Mouse (Mus musculus) kidney, adult 18-20 months (tissue): ENCODE measurements at regions not wholly inside any gene's neighbourhood (a gene's known extent, or its start where the extent isn't known, plus 50 kb on each side); places are given as distances from the start of the nearest gene placed in this dataset.

ENCODE experiments used
- DNase-seq: peaks from one replicate; pipeline ENCODE4 v3.0.0; 2021

DNA sequence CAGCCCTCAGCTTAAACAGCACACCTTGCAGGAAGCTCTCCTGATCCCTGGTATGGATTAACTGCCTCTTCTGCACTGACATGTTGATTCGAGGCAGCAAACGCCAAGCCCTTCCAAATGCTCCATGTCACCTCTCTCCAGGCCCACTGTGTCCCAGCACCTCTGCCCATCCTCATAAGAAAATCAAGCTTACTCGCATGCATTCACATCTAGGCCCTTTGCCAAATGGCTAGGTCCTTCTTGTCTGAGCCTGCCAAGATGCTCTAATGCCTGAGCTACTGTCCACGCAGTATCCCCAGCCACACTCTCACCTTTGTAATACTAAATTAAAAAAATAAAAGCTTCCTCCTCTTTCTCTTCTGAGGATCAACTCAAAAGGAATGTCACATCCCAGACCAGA is 588.7 kb upstream of the Cdh11 start:
- no peak for DNase-seq

DNA sequence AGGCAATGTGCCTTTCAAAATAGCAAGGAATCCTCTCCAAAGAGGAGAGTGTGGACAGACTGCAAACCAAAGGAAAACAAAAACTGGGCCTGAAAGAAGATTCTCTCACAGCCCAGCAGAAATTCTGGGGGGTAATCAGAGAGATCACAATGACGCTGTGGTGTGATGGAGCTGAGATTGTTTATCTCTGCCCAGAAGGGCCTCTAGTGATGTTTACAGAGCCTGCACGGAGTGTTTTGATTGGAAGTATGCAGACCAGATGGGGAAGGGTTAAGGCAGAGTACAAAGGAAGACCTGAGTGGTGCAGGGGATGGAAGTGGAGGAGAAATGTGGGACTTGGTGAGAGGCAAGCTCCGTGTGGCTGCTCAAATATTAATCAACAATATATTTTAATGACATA is 593.1 kb upstream of the Cdh11 start:
- DNase-seq = no peak

DNA sequence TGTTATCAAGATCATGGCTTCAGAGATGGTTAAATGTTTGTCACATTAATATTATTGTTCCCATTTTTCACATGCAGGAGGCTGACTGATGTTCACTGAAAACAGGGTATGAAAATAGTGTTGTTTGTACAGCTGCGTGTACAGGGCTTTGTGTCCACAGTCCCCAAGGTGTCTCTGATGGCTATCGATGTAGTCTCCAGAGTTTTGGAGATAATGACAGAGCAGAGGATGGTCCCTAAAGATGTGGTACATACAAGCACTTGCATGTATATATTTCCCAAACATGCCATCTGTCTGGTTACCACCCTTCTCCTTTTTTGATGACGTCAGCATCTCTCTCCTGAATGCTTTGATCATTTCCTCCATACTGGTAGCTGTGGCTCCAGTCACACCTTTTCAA is 596.1 kb upstream of the Cdh11 start:
- DNase-seq = no peak

DNA sequence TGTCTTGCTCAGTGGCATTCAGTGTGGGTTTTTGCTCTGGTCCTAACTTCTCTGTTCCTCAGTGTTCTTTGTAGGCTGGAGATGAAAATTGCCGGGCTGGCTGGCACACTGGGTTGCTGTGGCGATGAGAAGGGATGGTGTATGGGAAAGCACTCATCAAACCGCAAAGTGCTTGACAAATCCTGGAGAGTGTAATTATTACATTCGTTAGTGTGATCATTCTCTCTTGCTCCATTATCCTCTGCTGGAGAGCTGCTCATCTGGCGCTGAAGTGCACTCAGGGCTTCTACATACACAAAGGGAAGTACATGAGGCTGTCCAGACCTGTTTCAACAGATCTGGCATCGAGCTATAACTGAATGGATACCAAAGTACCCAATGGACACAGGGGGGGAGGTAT is 605.9 kb upstream of the Cdh11 start:
- DNase-seq = no peak

DNA sequence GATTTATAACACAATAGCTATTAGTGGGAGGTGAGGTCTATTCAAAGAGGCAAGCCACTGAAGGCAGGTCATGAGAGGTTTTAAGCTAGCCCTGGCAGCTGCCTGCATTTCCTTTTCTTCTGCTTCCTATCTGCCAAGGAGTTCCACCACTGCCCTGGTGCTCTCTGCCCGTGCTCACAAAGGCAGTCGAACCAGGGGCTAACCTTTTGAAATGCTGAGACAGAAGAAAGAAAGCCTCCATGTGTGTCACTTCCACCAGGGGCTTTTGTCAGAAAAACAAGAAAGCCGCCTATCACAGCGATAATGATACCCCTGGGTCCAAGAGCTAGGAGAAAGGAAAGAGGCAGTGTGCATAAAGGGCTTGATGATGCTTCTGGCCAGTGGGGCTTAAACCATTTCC is 609.9 kb upstream of the Cdh11 start:
- no peak for DNase-seq

DNA sequence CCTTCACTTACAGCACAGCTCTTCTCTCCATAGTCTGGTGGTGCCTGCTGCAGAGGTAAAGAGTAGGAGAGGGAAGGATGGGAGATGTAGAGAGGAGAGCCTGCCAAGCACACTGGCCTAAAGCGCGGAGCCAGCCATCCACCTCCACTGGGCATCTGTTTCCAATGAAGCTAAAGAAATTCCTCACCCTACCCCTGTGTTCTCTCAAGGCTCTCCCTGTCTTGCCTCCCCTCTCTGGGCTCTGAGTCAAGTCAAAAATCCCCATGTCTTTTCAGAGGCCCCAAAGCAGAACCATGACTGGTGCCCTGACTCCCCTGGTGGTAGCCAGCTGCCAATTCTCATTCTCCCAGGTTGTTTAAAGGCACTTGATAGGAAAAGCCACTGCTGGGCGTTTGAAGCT is 612.7 kb upstream of the Cdh11 start:
- no peak for DNase-seq

DNA sequence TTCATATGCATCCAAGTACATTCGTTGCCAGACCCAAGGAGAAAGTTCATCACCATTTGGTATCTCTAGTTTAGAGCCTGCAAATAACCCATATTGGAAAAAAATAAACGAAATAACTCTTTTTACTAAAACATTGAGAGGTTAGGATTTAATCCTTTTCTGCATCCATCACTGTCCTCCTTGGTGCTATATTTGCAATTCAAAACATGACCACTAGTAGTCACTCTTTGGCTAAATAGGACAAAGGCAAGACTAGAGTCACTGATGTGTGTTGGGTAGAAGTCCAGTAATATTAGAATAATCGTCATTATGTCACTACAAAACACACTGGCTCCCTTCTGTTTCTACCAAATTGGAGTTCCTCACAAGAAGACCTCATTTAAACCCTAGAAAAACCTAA is 614.0 kb upstream of the Cdh11 start:
- no peak for DNase-seq

DNA sequence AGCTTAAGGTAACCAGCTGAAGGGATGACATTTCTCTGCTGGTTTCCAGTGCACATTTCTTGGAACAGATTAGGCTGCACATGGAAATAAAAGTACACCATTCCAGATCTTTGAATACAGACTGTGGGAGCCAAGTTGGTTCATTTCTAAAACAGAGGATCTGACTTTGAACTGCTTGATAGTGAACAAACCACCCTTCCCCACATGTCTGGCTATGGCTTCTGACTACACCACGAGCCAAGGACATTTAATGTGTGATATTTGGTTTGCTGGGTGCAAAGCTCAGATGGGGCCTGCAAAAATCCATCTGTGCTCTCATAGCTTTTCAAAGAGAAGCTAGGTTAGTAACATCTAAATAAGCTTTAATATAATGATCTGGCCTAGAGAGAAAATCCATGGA is 614.7 kb upstream of the Cdh11 start:
- DNase-seq = no peak

DNA sequence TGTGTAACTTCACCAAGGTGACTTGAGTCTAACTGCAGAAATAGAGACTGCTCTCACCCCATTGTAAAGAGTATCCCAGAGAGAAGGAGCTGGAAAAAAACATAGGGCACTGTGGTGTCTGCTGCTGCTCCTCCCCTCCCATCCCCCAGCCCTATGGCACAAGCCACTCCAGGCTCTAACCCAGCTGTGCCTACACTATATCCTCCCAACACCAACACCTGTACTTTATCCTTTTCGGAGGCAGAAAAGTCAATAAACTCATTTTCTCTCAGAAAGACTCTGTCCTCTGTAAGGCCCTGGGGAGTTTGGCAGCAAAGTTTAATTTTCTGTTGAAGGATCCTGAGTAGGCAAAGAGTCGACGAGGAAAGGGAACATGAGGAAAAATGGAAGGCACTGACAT is 617.3 kb upstream of the Cdh11 start:
- DNase-seq = no peak

DNA sequence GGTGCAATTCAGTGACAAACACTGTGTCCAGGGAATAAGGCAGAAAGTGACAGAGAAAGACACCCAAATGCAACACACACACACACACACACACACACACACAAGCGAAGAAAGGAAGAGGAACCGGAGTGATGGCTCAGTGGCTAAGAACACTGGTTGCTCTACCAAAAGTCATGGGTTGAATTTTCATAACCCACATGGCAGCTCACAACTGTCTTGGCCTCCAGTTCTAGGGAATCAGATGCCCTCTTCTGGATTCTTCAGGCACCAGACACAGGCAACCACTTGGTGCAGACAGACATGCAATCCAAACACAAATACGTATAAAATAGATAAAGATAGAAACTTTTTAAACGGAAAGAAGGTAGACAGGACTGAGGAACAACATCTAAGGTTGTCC is 618.4 kb upstream of the Cdh11 start:
- DNase-seq = no peak

DNA sequence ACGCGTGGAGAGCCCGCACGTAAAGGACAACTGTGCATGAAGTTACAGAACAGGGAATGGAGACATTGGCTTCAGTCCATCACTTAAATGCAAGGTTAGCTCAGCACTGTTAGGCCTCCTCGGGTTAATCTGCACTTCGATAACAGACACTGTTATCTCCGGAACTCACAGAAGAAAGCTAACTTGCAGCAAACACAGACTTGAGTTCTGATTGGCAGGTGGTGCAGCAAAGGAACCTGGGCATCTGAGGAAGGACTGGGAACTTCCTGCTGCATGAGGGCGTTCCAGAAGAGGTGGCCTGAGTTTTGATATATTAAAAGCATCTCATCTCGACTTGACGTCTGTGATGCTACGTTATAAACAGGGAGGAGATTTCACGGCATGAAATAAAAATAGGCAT is 620.3 kb upstream of the Cdh11 start:
- DNase-seq = no peak

DNA sequence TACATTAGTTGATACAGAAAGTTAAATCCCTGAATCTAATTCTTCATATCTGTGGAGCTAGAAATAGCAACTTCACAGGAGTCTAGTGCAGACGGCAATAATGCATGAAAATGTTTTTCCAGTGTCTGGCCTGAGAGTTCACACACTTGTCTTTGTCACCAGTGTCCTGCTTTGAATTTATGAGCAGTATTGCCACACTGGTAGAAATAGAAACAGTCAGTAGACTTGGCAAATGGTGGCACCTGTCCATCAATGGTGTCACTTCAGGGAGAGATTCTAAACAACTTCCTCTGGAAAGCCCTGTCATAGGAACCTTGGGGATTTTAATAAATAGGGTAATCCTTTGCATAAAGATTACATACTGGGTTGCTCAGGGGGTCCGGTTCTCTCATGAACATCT is 621.5 kb upstream of the Cdh11 start:
- no peak for DNase-seq

DNA sequence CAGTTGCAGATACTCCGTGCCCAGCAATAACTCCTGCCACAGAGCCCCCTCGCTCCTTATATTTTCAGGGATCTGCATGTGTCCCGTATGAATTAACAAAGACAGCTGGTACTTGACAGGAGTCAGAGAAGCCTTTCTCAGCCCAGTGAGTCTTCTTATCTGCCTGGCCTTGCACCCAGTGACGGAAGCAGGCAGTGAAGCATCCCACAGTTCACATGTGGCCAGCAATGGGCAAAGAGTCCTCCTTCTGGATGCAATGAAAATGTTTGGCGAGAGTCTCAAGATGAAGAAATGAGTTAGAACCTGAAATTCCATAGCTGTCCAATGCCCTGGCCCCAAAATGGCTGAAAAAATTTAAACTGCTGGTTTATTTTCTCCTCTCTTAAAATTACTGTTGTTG is 622.2 kb upstream of the Cdh11 start:
- DNase-seq = no peak

DNA sequence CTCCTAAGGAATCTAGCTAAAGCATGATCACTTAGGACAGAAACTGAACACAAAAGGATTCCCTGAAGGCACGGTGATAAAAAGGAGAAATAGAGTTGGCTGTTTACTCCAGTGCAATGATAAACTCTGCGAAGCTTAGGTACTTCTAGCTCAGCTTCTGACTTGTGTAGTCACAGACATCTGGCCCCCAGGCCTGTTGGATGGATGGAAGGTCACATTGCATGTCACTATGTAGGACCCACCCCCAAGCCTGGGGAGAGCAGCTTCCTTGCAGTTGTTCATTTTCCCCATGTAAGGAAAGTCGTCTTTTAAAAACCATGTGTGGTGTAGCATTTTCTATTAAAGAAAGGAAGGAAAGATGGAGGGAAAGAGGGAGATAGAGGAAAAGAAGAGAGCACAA is 623.0 kb upstream of the Cdh11 start:
- DNase-seq = no peak

DNA sequence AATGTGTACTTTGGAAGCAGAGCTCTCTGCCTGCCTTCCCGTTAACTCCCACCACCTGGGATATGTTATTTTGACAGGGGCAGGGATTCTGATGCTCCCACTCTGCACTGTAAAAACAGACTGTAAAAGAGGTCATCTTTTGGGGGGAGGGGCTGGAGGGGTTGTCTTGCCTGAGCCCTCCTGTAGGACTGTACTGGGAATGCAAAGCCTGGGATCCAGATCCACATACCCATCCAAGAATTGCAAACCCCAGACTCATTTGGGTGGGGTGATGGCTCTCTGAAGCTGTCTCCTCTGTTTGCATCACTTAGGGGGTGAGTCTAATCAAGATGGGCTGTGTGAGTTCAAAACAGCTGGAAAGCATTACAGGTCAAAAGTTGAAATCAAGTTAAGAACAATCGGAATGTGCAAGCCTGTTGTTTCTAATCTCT is 623.7 kb upstream of the Cdh11 start:
- peak; percentile 30 for DNase-seq

DNA sequence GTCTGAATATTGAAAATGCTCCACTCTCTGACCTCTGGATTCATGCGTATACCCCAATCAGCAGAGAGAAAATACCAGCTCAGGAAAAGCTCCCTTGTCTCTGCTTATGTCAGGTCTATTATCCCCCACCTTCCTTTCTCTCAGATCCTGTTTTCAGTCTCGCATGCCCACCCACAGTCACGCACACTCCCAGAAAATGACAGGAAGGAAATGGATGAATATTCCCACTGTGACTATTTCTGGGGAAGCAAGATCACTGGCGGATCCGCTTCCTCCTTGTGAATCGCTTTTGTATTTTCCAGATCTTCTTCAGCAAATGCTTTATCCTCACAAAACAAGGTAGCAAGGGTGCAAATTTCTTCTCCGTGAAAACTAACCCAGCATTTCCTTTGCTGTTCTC is 627.3 kb upstream of the Cdh11 start:
- DNase-seq = no peak

DNA sequence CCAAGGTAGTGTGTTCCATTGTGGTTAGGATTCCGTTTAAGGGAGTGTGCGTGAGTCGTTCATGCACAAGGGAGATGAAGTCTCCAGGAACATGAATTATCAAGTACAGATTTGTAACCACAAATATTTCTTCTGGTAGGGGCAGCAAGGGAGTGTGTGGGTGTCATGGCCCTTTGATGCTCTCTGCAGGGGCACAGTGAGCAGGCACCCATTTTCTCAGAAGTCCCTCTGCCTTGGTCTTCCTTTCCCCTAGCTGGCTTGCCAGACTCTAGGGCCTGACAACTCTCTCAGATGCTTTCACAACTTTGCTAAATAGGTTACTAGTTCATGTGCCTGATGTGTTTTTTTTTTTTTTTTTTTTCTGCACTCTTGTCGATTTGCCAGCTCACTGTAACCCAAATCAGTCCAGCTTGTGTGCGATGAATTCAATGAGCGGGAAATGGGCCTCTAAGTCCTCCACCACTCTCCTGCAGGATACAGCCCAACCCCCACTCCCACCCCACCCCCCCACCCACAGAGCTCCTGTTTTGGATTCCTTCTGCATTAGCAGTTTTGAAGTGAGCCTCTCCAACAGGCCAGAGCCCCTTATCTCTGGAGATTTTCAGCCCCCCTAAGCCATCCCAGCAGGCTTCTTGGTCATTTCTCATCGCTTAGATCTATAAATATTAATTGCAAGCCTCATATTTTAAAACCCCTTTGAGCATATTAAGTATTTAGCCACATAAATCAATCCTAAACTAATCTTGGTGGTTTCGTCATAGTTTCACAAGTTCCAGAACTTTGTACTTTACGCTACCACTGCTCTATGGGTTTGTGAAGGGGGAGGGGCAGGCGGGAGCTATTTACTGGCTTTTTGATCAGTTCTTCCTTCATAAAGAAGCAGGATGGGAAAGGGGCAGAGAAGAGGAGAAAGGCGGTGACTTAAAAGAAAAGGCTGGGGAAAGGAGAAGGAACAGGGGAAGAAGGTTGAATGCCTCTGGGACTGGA is 628.4 kb upstream of the Cdh11 start:
- no peak for DNase-seq

DNA sequence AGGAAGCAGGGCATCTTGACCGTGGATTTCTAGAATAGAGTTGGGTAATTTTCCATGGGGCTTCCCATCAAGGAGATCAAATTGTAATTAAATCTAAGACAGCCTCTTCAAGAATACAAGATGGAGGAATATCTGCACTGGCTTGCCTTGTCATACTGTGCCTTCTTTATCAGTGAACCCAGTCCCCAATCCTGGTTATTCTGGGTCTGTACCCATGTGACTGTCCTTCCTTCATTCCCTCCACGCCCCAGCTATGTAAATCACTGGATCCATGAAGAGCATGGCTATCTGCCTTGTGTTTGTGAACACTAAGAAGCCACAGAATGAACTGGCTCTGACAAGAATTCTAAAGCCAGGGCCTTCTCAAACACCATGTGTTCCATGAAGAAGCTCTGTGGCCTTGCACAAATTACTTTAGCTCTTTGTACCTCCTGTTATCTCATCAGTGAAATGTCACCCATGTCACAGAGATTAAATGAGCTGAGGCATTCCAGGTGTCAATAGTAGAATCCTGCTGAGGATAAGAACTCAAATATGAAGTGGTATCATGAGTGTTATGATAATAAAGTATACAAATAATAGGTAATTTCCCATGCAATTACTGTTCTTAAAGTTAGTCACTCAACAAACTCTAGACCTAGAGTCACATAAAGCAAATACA is 637.0 kb upstream of the Cdh11 start:
- DNase-seq = no peak

DNA sequence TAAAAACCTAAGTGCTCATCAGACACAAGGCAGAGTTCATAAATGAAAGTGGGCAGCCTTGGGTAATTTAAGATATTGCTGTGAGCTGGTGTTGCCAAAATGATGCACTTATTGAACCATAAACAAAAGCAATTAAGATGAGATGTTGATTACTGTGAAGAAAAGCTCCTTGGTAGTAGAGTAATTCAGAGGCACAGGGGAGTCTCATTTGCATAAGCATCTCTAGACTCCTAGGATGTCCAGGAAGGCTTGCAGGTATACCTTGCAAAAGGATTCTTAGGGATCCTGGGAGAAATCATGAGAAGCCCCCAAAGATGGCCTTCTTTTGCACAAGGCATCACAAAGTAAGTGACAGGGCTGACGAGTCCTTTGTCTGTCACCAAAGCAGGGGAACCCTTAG is 640.5 kb upstream of the Cdh11 start:
- DNase-seq = no peak

DNA sequence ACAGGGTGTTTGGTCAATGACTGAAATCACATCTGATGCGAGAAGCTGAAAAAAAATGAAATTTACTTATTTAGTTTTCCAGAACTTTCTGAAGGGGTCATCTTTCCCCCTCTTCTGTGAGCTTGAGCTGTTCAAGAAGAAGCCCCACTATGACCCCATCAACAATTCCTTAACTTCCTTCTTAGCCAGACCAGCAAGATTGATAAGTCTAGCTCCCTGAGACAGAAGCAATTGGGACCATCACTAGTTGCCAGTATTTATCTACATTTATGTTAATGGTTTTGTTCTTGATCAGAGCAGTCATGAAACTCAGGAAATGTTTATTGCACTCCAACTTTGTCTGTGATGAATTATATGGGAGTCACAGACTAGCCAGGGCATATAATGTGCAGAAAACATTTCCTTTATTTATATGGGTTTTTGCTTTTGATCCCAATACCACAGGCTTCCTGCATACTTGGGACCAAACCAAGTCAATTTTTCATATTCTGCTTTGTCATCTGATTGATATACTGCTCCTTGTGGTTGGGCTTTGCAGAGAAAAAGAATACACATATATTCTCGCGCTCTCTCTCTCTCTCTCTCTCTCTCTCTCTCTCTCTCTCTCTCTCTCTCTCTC is 645.5 kb upstream of the Cdh11 start:
- DNase-seq = no peak

DNA sequence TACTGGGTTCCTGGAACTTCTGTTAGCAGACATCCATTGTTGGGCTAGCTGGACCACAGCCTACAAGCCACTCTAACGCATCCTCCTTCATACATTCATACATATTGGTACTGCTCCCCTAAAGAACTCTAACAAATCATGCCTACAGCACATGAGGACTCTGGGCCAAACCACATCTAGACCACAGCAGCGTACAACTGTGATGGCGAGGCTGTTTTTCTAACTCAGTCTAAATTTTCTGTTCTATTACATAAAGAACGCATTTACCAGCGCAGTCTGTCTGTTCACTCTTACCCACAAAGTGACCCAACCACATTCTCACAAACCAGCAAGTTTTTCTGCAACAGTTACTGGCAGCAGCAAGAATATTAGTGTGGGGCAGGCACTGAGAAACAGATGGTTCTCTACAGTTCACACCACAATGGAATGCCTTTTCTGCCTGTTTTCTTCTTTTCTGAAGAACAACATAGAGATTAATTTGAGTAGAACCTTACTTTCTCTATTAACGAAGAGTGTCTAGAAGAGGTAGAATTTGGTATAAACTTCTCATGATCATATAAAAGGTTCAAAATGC is 648.2 kb upstream of the Cdh11 start:
- no peak for DNase-seq

DNA sequence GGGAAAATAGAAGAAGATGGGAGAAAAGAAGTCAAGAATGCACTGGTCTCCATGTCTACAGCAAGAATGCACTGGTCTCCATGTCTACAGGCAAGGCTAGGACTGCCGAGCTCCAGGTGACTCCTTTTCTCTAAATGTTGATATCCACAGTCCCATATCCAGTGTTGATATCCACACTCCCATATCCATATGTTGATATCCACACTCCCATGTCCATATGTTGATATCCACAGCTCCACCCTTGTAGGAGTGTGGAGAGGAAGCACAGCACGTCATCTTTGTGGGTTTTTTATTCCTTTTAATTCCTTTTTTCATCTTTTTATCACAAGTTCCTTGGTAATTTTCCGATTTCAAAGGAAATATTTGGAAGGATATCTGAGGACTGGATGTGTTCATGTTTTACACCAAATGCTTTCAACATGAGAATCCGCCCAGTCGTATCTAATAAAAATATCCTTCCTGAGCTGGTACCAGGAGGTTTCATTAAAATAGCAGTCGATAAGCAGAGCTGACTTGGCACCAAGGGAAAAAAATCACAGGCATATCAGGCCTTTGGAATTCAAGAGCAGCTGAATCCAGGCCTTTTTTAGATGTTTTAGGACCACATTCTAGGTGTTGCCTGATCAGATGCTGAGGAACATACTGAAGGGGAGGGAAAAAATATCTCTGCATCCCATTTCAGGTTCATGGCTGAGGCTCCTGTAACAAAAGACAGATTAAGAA is 653.7 kb upstream of the Cdh11 start:
- DNase-seq = no peak

DNA sequence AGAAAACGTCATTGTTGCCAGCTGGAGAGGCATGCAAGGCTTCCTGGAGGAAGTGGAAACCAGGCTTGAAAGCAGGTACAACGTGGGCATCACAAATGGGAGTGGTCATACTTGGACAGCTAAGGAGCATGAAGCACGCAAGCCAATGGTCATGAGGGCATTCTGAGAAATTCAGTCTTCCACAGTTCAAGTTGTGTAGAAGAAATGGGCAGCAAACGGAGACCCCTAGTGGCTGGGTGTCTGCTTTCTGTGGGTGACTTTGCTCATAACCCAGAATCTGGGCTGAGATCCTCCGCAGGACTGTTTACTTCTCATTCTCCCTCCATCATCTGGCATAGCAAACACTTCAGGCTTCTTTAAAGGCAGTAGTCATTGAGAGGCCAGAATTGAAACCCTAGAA is 655.7 kb upstream of the Cdh11 start:
- DNase-seq = peak; percentile 20
